Mouse (Mus musculus): ENCODE data around the gene Srebf2. TPM values are rescaled to one million over a fixed set of nuclear protein-coding genes. Genes with fewer than 3 reads are reported as not detected.

Gene Srebf2
- polyA plus RNA-seq, 1 experiment from 2014 or later = 101 TPM

GRCm38 (mm10) chr15:82138565-82138964, 8.4 kb upstream of the Srebf2 start:
- Histone ChIP-seq H3K4me1 (replicated peaks; ENCODE audit: control insufficient read depth, insufficient read depth, low read length) (peaks cover 3% of the 10 kb centered on the region; the same call in 1 of the 2 replicates), H3K36me3 (ENCODE audit: control insufficient read depth, insufficient read depth, low read length) (peaks cover 4% of the 10 kb centered on the region; the same call in 1 of the 2 replicates), H3K27ac (ENCODE audit: low read depth, low read length) (no peak overlapping the region), H3K9ac (ENCODE audit: low read depth, low read length) (no peak overlapping the region), H3K4me3 (ENCODE audit: low read depth, low read length) (no peak overlapping the region), H3K27me3 (replicated peaks; ENCODE audit: control insufficient read depth, insufficient read depth, low read length) (no peaks in the 10 kb centered on the region), H3K9me3 (ENCODE audit: control insufficient read depth, low read length) (no peaks in the 10 kb centered on the region), H3K4me2 (no peak overlapping the region)
- DNase-seq (ENCODE audit: low spot score) (no peak), ATAC-seq (replicated peaks; ENCODE audit: low FRiP score) (peak; percentile 46; the same call in 1 of the 2 replicates)
- 64% methylated on average over 4 of the region's 4 CpGs for WGBS

GRCm38 (mm10) chr15:82139196-82139595, 7.8 kb upstream of the Srebf2 start:
- H3K36me3 ChIP-seq (ENCODE audit: control insufficient read depth, insufficient read depth, low read length) = peaks cover 4% of the 10 kb centered on the region; the same call in 1 of the 2 replicates
- DNase-seq (ENCODE audit: low spot score) (no peak), ATAC-seq (replicated peaks; ENCODE audit: low FRiP score) (no peak)
- H3K27me3 ChIP-seq (replicated peaks; ENCODE audit: control insufficient read depth, insufficient read depth, low read length) = no peaks in the 10 kb centered on the region
- no peaks in the 10 kb centered on the region for H3K9me3 ChIP-seq (ENCODE audit: control insufficient read depth, low read length)
- H3K4me2 ChIP-seq = no peak overlapping the region
- no peak overlapping the region for H3K9ac ChIP-seq (ENCODE audit: low read depth, low read length)
- no peak overlapping the region for H3K27ac ChIP-seq (ENCODE audit: low read depth, low read length)
- WGBS = 88% methylated on average over 8 of the region's 8 CpGs
- no peak overlapping the region for H3K4me3 ChIP-seq (ENCODE audit: low read depth, low read length)
- H3K4me1 ChIP-seq (replicated peaks; ENCODE audit: control insufficient read depth, insufficient read depth, low read length) = peaks cover 3% of the 10 kb centered on the region; the same call in 1 of the 2 replicates

GRCm38 (mm10) chr15:82140355-82140754, 6.6 kb upstream of the Srebf2 start:
- DNase-seq (ENCODE audit: low spot score) (no peak), ATAC-seq (replicated peaks; ENCODE audit: low FRiP score) (no peak; the same call in 1 of the 2 replicates)
- Histone ChIP-seq H3K9ac (ENCODE audit: low read depth, low read length) (no peak overlapping the region), H3K9me3 (ENCODE audit: control insufficient read depth, low read length) (no peaks in the 10 kb centered on the region), H3K4me1 (replicated peaks; ENCODE audit: control insufficient read depth, insufficient read depth, low read length) (peaks cover 7% of the 10 kb centered on the region), H3K4me2 (no peak overlapping the region), H3K27ac (ENCODE audit: low read depth, low read length) (no peak overlapping the region), H3K4me3 (ENCODE audit: low read depth, low read length) (no peak overlapping the region), H3K36me3 (ENCODE audit: control insufficient read depth, insufficient read depth, low read length) (peaks cover 4% of the 10 kb centered on the region; the same call in 1 of the 2 replicates), H3K27me3 (replicated peaks; ENCODE audit: control insufficient read depth, insufficient read depth, low read length) (no peaks in the 10 kb centered on the region)
- WGBS = 81% methylated on average over 3 of the region's 3 CpGs

- Histone ChIP-seq H3K9ac (ENCODE audit: low read depth, low read length) (no peak overlapping the region), H3K4me1 (replicated peaks; ENCODE audit: control insufficient read depth, insufficient read depth, low read length) (peaks cover 30% of the 10 kb centered on the region)
Measured at GRCm38 (mm10) chr15:82144157-82144556, 2.8 kb upstream of the Srebf2 start.

GRCm38 (mm10) chr15:82145408-82145807, 1.6 kb upstream of the Srebf2 start:
- no peak overlapping the region for H3K4me3 ChIP-seq (ENCODE audit: low read depth, low read length)
- ATAC-seq (replicated peaks; ENCODE audit: low FRiP score) = no peak
- H3K27me3 ChIP-seq (replicated peaks; ENCODE audit: control insufficient read depth, insufficient read depth, low read length) = no peaks in the 10 kb centered on the region
- H3K9ac ChIP-seq (ENCODE audit: low read depth, low read length) = peak overlapping the region; percentile 31; the same call in 1 of the 2 replicates
- peak overlapping the region; percentile 78 for H3K27ac ChIP-seq (ENCODE audit: low read depth, low read length)
- no peaks in the 10 kb centered on the region for H3K9me3 ChIP-seq (ENCODE audit: control insufficient read depth, low read length)
- H3K4me2 ChIP-seq = no peak overlapping the region
- WGBS = 16% methylated on average over 2 of the region's 2 CpGs
- peaks cover 4% of the 10 kb centered on the region; the same call in 1 of the 2 replicates for H3K36me3 ChIP-seq (ENCODE audit: control insufficient read depth, insufficient read depth, low read length)
- DNase-seq (ENCODE audit: low spot score) = no peak
- peaks cover 34% of the 10 kb centered on the region for H3K4me1 ChIP-seq (replicated peaks; ENCODE audit: control insufficient read depth, insufficient read depth, low read length)

More at GRCm38 (mm10) chr15:82144157-82144556, 2.8 kb upstream of the Srebf2 start:
- no peak for ATAC-seq (replicated peaks; ENCODE audit: low FRiP score)
- WGBS = 88% methylated on average over 5 of the region's 5 CpGs
- DNase-seq (ENCODE audit: low spot score) = no peak
- H3K36me3 ChIP-seq (ENCODE audit: control insufficient read depth, insufficient read depth, low read length) = peaks cover 4% of the 10 kb centered on the region; the same call in 1 of the 2 replicates
- no peak overlapping the region for H3K4me2 ChIP-seq
- H3K4me3 ChIP-seq (ENCODE audit: low read depth, low read length) = no peak overlapping the region
- 0 out of 2 replicates have a peak overlapping the region, but pooled peaks have one; percentile 21 for H3K27ac ChIP-seq (ENCODE audit: low read depth, low read length)
- H3K9me3 ChIP-seq (ENCODE audit: control insufficient read depth, low read length) = no peaks in the 10 kb centered on the region
- no peaks in the 10 kb centered on the region for H3K27me3 ChIP-seq (replicated peaks; ENCODE audit: control insufficient read depth, insufficient read depth, low read length)

GRCm38 (mm10) chr15:82145851-82146769, 871 bp upstream of the Srebf2 start:
- H3K9me3 ChIP-seq (ENCODE audit: control insufficient read depth, low read length) = no peaks in the 10 kb centered on the region
- H3K4me3 ChIP-seq (ENCODE audit: low read depth, low read length) = peak overlapping the region; percentile 67
- DNase-seq (ENCODE audit: low spot score) (peak; percentile 50), ATAC-seq (replicated peaks; ENCODE audit: low FRiP score) (no peak)
- 18% methylated on average over 11 of the region's 11 CpGs for WGBS
- H3K4me2 ChIP-seq = peak overlapping the region; percentile 90
- peaks cover under 1% of the 10 kb centered on the region; the same call in 1 of the 2 replicates for H3K36me3 ChIP-seq (ENCODE audit: control insufficient read depth, insufficient read depth, low read length)
- peaks cover 35% of the 10 kb centered on the region for H3K4me1 ChIP-seq (replicated peaks; ENCODE audit: control insufficient read depth, insufficient read depth, low read length)
- peak overlapping the region; percentile 31 for H3K9ac ChIP-seq (ENCODE audit: low read depth, low read length)
- H3K27me3 ChIP-seq (replicated peaks; ENCODE audit: control insufficient read depth, insufficient read depth, low read length) = no peaks in the 10 kb centered on the region
- peak overlapping the region; percentile 78 for H3K27ac ChIP-seq (ENCODE audit: low read depth, low read length)

- H3K9me3 ChIP-seq (ENCODE audit: control insufficient read depth, low read length) = no peaks in the 10 kb centered on the region
- peaks cover 38% of the 10 kb centered on the region for H3K4me1 ChIP-seq (replicated peaks; ENCODE audit: control insufficient read depth, insufficient read depth, low read length)
- H3K9ac ChIP-seq (ENCODE audit: low read depth, low read length) = peak overlapping the region; percentile 82
- DNase-seq (ENCODE audit: low spot score) = peak; percentile 70
- H3K4me2 ChIP-seq = peak overlapping the region; percentile 90
- H3K27me3 ChIP-seq (replicated peaks; ENCODE audit: control insufficient read depth, insufficient read depth, low read length) = no peaks in the 10 kb centered on the region
- WGBS = under 1% methylated on average over 34 of the region's 50 CpGs
- H3K27ac ChIP-seq (ENCODE audit: low read depth, low read length) = peak overlapping the region; percentile 78
- no peaks in the 10 kb centered on the region; the same call in 1 of the 2 replicates for H3K36me3 ChIP-seq (ENCODE audit: control insufficient read depth, insufficient read depth, low read length)
- H3K4me3 ChIP-seq (ENCODE audit: low read depth, low read length) = peak overlapping the region; percentile 67
- peak; percentile 6 for ATAC-seq (replicated peaks; ENCODE audit: low FRiP score)
Measured at GRCm38 (mm10) chr15:82147611-82148111, 680 bp downstream of the Srebf2 start.

GRCm38 (mm10) chr15:82148510-82148911, 1.5 kb downstream of the Srebf2 start:
- Histone ChIP-seq H3K4me2 (peak overlapping the region; percentile 90), H3K36me3 (ENCODE audit: control insufficient read depth, insufficient read depth, low read length) (no peaks in the 10 kb centered on the region; the same call in 1 of the 2 replicates), H3K9ac (ENCODE audit: low read depth, low read length) (peak overlapping the region; percentile 82), H3K4me3 (ENCODE audit: low read depth, low read length) (peak overlapping the region; percentile 67), H3K27me3 (replicated peaks; ENCODE audit: control insufficient read depth, insufficient read depth, low read length) (no peaks in the 10 kb centered on the region), H3K9me3 (ENCODE audit: control insufficient read depth, low read length) (no peaks in the 10 kb centered on the region), H3K27ac (ENCODE audit: low read depth, low read length) (peak overlapping the region; percentile 78; the same call in 1 of the 2 replicates), H3K4me1 (replicated peaks; ENCODE audit: control insufficient read depth, insufficient read depth, low read length) (peaks cover 41% of the 10 kb centered on the region)
- DNase-seq (ENCODE audit: low spot score) (no peak), ATAC-seq (replicated peaks; ENCODE audit: low FRiP score) (no peak)
- 21% methylated on average over 9 of the region's 9 CpGs for WGBS

Measured in liver, embryonic 11.5 days (tissue).